Mouse (Mus musculus) adrenal gland, adult 8-10 months (tissue): ENCODE results near the gene Wipi2. TPM values are rescaled to one million over a fixed set of nuclear protein-coding genes. Genes with fewer than 3 reads are reported as not detected.
A peak's percentile ranks its signal among the peaks of the same experiment; 100 is the strongest.

Experiments
- DNase-seq: peaks from one replicate; pipeline ENCODE4 v3.0.0; 2022
- total RNA-seq, 4 experiments: library from RNA; stranded (reverse); gene quantifications; 2 replicates each; pipeline ENCODE4 v1.2.4; 2022

Wipi2 gene
- total RNA-seq: 100 to 1,000 TPM in 2 of 4 experiments, 10 to 100 TPM in 2; 92.3 to 120 (median 107) TPM

GRCm38 (mm10) chr5:142627398-142627797, at the start of gene Wipi2:
TSS of gene Wipi2 (plus strand) at chr5:142627698.
- no peak for DNase-seq

DNA sequence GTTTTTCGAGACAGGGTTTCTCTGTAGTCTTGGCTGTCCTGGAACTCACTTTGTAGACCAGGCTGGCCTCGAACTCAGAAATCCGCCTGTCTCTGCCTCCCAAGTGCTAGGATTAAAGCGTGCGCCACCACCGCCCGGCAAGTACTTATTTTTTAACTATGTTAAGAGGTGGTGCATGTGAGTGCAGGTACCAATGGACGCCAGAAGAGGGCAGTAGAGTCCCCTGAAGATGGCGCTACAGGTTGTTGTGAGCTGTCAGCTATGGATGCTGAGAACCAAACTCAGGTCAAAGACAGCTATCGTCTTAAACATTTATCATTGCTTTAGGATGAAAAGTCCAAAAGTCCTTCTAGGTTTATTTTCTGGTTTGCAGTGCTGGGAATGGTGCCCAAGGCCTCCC, 49.3 kb upstream of the Wipi2 start:
- DNase-seq: no peak

GRCm38 (mm10) chr5:142581517-142581916, 46.0 kb upstream of the Wipi2 start:
- DNase-seq: no peak

DNA sequence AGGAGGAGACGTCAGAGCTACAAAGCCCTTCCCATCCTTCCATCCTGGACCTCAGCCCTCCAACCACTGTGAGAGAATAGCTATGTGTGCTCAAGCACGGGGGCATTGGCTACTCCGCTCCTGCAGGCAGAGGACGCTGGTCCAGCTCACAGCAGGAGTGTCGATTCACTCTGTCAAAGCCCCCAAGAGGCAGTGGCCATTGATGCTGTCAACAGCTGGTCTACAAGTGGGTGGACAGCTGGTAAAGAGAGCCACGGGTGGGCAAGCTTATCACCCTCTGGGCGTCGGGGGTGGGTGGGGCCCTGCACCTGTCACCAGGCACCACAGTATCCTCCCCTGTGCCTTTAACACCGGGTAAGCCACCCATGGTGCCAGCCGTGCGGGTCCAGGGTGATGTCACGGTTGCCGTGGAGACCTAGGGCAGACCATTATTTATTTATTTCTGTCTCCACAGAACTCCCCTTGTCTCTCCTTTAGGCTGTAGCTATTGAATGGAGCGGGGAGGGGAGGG, 43.8 kb upstream of the Wipi2 start:
- DNase-seq: no peak

DNA sequence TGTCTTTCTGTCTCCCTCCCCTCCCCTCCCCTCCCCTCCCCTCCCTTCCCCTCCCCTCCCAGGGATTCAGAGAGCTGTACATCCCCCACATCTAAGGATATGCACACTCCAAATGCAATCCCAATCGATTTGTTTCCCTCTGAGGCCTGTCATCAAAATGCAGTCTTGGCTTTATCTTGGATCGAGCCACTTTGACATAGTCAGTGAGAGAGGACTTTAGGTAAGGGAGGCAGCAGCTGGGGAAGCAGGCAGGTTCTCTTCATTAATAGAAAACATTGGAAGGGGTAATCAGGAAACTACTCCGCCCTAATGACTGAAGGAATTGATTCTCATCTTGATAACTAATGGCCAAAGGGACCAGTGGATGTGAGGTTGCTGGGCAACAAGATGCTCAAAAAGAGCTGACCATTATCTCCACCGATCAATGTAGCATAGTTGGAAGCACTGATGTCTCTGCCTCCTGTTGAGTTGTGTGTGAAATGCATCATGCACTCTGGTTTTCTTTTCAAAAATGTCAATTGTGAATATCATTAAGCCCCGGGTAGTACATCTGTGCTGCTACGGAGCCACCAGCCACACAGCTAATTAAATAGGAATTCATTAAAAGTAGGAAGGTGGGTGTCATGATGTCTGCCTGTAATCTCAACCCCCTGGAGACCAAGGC, 36.4 kb upstream of the Wipi2 start:
- no peak for DNase-seq

GRCm38 (mm10) chr5:142595698-142596097, 31.8 kb upstream of the Wipi2 start:
- no peak for DNase-seq

DNA sequence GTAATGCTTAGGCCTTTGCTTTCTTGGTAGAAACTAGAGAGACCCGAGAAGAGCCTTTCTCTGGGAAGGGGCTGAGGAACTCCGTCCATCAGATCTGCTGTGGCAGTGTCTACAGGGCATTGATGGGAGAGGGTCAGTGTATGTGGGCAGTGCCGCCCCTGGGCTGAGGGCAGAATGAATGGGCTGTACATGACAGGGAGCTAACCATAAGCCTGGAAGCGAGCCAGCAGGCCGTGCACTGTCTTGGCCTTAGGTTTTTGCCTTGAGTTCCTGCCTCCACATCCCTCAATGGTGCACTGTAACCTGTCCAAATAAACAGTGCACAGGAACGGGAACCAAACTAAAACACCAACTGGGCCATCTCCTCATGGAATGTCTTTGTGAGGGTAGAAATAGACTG, 30.8 kb upstream of the Wipi2 start:
- DNase-seq: no peak

DNA sequence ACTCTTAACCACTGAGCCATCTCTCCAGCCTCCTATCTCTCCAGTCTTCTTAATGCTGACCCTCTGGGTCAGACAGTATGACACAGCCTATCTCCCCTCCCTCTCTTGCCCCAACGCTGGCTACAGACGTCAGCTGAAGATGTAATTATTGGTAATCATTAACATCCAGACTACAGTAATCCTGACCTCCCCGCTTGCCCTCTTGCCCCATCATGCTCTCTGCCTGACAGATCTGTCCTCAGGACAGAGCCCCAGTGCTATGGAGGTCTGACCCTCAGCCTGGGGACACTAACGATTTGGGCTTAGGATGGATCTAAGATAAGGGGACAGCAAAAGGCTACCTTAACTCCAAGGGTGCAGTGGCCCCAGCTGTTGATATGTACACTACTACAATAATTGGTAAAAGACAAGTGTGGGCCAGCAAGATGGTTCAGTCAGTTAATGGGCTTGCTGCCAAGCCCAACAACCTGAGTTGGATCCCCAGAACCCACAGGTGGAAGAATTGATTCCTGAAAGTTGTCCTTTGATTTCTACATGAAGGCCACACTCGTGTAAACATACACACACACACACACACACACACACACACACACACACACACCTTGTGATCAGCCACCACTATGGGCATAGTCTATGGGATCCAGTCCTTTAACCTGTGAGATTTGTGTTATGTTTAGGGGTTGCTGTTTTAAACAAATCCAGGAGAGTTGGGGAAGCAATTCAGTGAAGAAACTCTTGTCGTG, 29.7 kb upstream of the Wipi2 start:
- no peak for DNase-seq

DNA sequence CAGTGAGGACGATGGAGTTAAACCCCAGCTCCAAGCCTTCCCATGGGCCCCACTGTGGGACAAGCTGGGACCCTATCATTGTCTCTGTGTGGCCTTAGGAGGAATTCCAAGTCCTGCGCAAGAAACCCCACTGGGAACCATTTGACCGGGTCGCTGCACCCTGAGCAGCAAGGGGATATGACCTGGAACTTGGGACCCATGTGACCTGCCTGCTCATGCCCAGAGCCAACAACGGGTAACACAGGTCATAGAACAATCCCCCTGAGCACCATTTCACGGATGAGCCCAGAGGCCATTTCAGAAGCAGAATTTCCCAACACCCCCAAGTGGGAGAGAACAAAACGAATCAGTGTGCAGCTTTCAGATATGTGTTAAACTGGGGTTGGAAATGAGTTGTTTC, 23.1 kb upstream of the Wipi2 start:
- DNase-seq: no peak

GRCm38 (mm10) chr5:142605288-142605687, 22.2 kb upstream of the Wipi2 start:
- DNase-seq: no peak

GRCm38 (mm10) chr5:142608259-142608988, 19.1 kb upstream of the Wipi2 start, which contains the start of gene Mmd2:
TSS of gene Mmd2 (minus strand) at chr5:142608800.
- no peak for DNase-seq

- no peak for DNase-seq
Observed at GRCm38 (mm10) chr5:142608989-142609325, 18.5 kb upstream of the Wipi2 start.

DNA sequence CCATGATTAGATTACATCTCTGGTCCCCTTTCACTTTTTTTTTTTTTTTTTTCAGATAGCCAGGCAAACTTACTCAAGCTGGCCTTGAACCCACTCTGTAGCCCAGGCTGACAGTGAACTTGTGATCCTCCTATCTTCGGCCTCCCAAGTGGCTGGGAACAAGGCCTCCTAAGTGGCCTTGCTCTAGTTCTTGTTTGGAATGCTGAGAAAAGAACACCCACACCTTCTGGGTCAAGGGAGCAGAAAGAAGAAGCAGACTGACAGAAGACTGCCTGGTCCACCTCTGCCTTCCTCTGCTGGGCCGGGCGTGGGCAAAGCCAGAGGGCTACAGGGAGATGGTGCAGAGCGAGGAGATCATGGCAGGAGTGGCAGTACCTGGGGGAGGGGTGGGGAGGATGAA, 17.1 kb upstream of the Wipi2 start:
- DNase-seq: peak; percentile 53

DNA sequence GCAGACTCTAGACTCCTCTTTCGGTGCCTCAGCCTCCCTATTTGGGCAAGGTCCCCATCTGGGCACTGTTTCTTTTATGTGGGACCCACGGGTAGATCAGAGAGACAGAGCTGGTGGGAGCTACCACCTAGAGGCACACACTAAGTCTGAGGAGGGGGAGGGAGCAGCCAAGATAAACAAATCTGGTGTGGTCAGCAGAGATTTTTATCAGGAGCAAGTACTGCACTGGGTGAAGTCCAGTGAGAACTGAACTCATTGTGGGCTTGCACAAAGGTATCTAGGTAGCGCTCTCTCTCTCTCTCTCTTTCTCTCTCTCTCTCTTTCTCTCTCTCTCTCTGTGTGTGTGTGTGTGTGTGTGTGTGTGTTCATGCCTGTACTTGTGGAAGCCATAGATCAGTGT, 13.0 kb upstream of the Wipi2 start:
- DNase-seq: no peak

DNA sequence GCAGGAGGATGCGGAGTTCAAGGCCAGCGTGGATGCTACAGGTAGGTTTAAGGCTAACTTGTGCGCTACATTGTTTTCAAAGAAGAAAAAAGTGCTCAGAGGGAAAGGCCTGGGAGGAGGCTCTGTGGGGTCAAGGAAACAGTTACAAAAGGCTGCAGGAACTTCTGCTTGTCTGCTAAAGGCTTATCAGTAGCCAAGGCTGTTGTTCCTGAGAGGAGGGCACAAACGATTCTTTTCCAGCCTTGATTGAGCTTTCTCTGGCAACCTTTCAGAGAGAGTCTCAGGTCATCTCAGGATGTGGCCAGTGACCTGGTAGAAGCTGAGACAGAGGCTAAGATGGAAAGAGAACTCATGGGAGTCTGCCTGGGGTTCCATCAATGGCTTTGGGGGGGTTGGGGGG, 11.9 kb upstream of the Wipi2 start:
- DNase-seq: peak; percentile 48

DNA sequence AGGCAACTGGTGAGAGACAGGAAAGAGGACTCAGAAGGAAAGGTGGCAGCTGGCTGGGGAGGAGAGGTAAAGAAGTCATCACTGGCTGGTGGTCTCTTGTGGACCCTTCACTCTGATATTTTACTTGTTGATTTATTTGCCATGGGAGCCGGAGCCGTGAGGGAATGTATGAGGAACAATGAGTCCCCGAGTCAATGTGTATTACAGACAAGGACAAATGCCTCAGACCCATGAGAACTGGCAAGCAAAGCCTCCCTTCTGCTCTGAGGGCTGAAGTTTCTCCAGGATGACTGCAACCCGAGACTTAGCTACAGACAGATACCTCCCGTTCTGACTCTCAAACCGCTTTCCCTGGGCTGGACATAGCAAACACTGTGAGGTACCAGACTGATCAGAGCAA, 11.2 kb upstream of the Wipi2 start:
- no peak for DNase-seq

- DNase-seq: no peak
Observed at GRCm38 (mm10) chr5:142619866-142620265, 7.6 kb upstream of the Wipi2 start.

DNA sequence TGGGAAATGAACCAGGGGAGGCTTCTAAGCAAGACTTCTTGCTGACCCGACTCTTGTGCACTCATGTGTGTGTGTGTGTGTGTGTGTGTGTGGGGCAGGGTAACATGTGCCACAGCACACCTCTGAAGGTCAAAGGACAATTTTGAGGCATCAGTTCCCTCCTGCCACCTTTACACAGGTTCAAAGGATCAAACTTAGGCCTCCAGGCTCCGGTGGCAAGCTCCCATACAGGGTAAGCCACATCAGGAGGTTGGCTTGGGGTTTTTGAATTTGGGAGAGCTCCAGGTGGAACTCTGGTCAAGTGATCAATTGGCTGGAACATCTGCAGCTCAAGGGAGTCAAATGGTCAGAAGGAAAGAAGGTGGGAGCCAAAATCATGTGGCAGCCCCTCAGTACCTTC, 6.1 kb upstream of the Wipi2 start:
- no peak for DNase-seq

- no peak for DNase-seq
Observed at GRCm38 (mm10) chr5:142622134-142622533, 5.4 kb upstream of the Wipi2 start.

GRCm38 (mm10) chr5:142623080-142623479, 4.4 kb upstream of the Wipi2 start:
- DNase-seq: no peak

DNA sequence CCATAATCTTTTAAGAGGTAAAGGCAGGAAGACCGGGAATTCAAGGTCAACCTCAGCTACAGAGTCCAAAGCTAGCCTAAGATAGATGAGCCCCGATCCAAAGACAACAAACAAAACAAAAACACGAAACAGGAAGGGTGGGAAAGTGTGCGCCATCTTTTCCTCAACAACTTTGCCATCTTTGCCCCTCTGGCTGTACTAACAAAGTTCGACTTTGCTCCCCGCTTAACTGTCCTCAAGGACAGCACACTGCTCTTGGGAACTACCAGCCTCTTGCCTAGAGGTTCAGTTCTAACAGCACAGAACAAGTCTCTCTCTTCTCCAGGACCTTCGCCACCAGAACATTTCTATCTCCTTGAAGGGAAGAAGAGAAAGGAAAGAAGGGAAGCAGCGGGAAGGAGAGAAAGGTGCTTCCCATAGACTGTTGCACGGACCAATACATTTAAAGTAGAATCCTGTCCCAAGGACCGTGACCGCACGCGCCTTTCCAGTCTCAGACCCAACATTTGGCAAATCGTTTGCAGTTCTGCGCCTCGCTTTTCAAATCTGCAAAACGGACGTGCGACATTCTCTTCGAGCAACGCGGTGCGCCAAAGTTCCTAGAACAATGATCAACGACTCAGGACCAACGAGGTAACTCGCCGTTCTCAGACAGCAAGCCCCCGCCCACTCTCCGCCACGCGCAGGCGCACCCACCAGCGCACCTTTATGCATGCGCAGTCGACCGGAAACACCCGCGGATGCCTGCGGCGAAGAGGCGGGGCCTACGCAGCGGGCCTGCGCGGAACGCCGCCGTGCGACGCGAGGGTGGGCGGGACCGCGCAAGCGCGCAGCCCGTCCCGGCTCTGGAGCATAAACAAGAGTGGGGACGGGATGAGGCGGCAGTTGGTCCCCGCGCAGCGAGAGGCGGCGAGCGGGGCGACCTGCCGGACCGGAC, 1.5 kb downstream of the Wipi2 start:
- peak; percentile 96 for DNase-seq

DNA sequence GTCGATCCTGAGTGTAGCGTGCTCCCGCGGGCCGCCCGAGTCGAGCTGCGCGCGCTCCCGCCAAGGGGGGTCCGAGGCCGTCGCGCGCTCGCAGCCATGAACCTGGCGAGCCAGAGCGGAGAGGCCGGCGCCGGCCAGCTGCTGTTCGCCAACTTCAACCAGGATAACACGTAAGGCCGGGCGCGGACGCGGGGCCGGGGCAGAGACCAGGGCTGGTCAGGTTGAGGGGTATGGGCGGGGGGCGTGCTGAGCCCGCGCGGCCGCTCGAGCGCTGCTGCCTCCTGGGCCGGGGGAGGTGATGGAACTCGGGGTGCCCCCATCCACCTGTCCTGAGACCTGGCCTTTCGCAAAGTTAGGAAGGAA, 2.1 kb downstream of the Wipi2 start:
- DNase-seq: no peak
